Mouse (Mus musculus) limb, embryonic 15.5 days (tissue): ENCODE measurements around the gene Dld. TPM values are rescaled to one million over a fixed set of nuclear protein-coding genes. Genes with fewer than 3 reads are reported as not detected.

Source experiments
- ATAC-seq: fragments of 200-750 bp; cut with Nextera tagmentation; 2 replicates; pipeline ENCODE4 v1.8.0; 2017; ENCODE audit warnings: low read depth, moderate TSS enrichment; ENCODE audit not compliant: insufficient number of reproducible peaks, low FRiP score, low TSS enrichment
- H3K27ac ChIP-seq: fragments of 300-500 bp; sonication (generic); 2 replicates; pipeline ENCODE4 v1.5.1; 2015; ENCODE audit warnings: moderate library complexity, mild to moderate bottlenecking, inconsistent platforms
- H3K27me3 ChIP-seq: fragments of 300-500 bp; sonication (generic); 2 replicates; pipeline ENCODE4 v1.6.1; 2015; ENCODE audit warnings: inconsistent platforms
- H3K36me3 ChIP-seq: fragments of 300-500 bp; sonication (generic); 2 replicates; pipeline ENCODE4 v1.6.1; 2015; ENCODE audit warnings: inconsistent platforms
- H3K4me1 ChIP-seq: fragments of 300-500 bp; sonication (generic); 2 replicates; pipeline ENCODE4 v1.6.1; 2015; ENCODE audit warnings: inconsistent platforms
- H3K4me2 ChIP-seq: fragments of 300-500 bp; sonication (generic); 2 replicates; pipeline ENCODE4 v1.6.1; 2015; ENCODE audit warnings: mild to moderate bottlenecking, inconsistent platforms
- H3K4me3 ChIP-seq: fragments of 300-500 bp; sonication (generic); 2 replicates; pipeline ENCODE4 v1.5.1; 2015; ENCODE audit warnings: mild to moderate bottlenecking, inconsistent platforms
- H3K9ac ChIP-seq: fragments of 300-500 bp; sonication (generic); 2 replicates; pipeline ENCODE4 v1.6.1; 2015; ENCODE audit warnings: inconsistent platforms
- H3K9me3 ChIP-seq: fragments of 300-500 bp; sonication (generic); 2 replicates; pipeline ENCODE4 v1.6.1; 2016; ENCODE audit warnings: inconsistent platforms
- WGBS: fragments of 180-500 bp; shearing (Covaris S2); methylation state at CpG from one replicate; pipeline ENCODE4 v1.1.7; 2015; 5-methylcytosine and 5-hydroxymethylcytosine counted together
- polyA plus RNA-seq: library from polyadenylated mRNA; unstranded; fragments of >200 nt; fragmentation: Nextera tagmentation; extraction: Ambion mirVana; gene quantifications from 2 replicates; pipeline ENCODE4 v1.2.1, GENCODE M21; 2015

Dld gene
- polyA plus RNA-seq, 1 experiment from 2014 or later, result 119 TPM

DNA sequence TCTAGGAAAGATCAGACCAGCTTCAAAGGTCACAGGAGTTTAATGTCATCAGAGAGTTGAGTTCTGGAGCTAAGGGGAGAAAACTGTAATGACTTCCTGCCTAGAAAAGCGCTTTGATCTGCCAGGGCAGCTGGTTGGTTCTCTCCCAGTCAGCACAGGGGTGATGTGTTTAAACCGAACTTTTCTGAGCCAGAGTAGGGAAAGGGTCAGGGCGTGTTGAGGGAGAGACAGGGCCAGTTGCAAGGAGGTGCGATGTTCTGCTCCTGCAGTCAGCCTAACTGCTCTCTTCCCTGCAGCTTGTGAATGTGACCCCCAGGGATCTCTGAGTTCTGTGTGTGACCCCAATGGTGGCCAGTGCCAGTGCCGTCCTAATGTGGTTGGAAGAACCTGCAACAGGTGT lies 49.0 kb downstream of the Dld start:
- H3K27me3 ChIP-seq, result no peaks in the 10 kb centered on the region
- H3K4me2 ChIP-seq, result no peak overlapping the region
- no peak overlapping the region for H3K27ac ChIP-seq
- H3K4me3 ChIP-seq, result no peak overlapping the region
- ATAC-seq, result no peak
- 0 out of 2 replicates have a peak, but pooled peaks cover 6% of the 10 kb centered on the region for H3K4me1 ChIP-seq
- WGBS, result 41% methylated on average over 5 of the region's 5 CpGs
- H3K9ac ChIP-seq, result no peak overlapping the region
- no peaks in the 10 kb centered on the region for H3K9me3 ChIP-seq
- peaks cover 89% of the 10 kb centered on the region for H3K36me3 ChIP-seq

DNA sequence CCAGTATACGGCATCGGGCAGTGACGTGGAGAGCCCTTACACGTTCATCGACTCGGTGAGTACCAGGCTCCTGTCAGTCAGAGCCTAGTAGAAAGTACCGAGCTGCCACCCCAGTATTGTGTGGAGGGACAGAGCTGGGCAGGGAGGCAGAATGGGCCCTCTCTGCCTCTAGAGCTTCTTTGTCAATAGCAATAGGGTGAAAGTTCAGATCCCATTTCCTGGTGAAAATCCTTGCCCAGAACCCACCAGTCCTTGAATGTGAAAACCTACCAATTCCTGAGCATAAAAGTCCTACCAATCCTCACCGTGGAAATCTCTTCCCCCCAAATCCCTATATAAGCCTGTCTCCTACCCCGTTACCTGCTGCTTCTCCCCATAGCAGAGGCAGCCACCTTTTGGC lies 51.0 kb downstream of the Dld start:
- no peak for ATAC-seq
- Histone ChIP-seq H3K4me2 (no peak overlapping the region), H3K27me3 (no peaks in the 10 kb centered on the region), H3K4me3 (no peak overlapping the region), H3K9ac (no peak overlapping the region), H3K4me1 (peaks cover 6% of the 10 kb centered on the region), H3K9me3 (no peaks in the 10 kb centered on the region), H3K27ac (no peak overlapping the region), H3K36me3 (peaks cover 72% of the 10 kb centered on the region)
- 93% methylated on average over 9 of the region's 9 CpGs for WGBS

DNA sequence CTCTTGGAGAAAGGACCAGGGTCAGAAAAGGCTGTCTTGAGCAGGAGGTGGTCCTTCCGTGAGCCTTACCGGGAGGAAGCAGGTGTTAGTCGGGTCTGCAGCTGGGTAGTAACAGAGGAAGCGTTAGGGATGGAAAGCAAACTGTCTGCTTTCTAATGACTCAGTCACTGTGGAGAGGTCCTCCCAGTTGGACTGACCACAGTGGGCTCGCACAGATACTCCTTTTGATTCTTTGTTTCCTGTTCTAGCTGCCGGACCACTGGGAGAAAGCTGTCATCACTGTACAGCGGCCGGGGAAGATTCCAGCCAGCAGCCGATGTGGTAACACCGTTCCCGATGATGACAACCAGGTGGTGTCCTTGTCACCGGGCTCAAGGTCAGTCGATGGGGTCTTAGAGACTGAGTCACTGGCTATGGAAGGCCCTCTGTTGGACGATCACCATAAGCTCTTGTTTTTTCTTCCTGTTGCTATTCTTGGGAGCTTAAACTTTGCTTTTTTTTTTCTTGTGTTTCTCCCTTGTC lies 51.5 kb downstream of the Dld start:
- no peak overlapping the region for H3K4me2 ChIP-seq
- H3K36me3 ChIP-seq, result peaks cover 67% of the 10 kb centered on the region
- ATAC-seq, result no peak
- H3K9me3 ChIP-seq, result no peaks in the 10 kb centered on the region
- H3K9ac ChIP-seq, result no peak overlapping the region
- H3K27me3 ChIP-seq, result no peaks in the 10 kb centered on the region
- H3K4me1 ChIP-seq, result peaks cover 11% of the 10 kb centered on the region
- no peak overlapping the region for H3K4me3 ChIP-seq
- WGBS, result 86% methylated on average over 14 of the region's 14 CpGs
- H3K27ac ChIP-seq, result no peak overlapping the region

DNA sequence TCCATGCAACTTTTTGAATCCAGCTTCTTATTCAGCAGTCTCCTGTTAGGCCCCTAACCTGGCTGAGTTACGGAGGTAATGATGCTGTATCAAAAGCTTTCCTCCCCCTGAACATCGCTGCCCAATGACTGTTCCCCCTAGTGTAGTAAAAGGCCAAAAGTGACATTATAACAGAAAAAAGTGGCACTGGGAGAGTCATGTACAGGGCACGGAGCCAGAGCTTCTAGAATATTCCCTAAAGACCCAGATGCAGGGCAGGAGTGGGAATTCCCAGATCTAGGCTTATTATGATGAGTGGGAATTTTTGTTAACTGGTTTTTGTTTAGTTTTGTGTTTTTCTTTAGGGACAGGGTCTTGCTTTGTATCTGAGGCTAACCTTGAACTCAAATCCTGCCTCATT lies 52.1 kb downstream of the Dld start:
- Histone ChIP-seq H3K4me3 (no peak overlapping the region), H3K9ac (no peak overlapping the region), H3K36me3 (peaks cover 61% of the 10 kb centered on the region), H3K9me3 (no peaks in the 10 kb centered on the region), H3K4me2 (no peak overlapping the region), H3K4me1 (peaks cover 17% of the 10 kb centered on the region), H3K27ac (no peak overlapping the region), H3K27me3 (no peaks in the 10 kb centered on the region)
- 84% methylated on average over 3 of the region's 3 CpGs for WGBS
- ATAC-seq, result no peak

DNA sequence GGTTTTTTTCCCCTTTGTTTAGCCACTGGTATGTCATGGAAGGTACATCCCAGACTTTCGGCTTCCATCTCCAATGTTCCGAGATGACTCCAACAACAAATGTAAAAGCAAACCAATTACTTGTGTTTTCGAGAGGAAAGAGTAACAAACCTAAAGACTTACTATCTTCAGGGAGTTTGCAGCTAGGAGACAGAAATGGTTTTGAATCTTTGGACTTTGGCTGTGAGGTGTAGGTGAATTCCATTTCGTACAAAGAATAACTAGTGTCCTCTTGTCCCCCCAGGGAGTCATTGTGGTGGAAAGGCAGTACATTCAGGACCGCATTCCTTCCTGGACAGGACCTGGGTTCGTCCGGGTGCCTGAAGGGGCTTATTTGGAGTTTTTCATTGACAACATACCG lies 52.7 kb downstream of the Dld start:
- 83% methylated on average over 8 of the region's 8 CpGs for WGBS
- Histone ChIP-seq H3K4me3 (no peak overlapping the region), H3K27ac (no peak overlapping the region), H3K9ac (no peak overlapping the region), H3K36me3 (peaks cover 55% of the 10 kb centered on the region), H3K4me1 (peaks cover 17% of the 10 kb centered on the region), H3K9me3 (no peaks in the 10 kb centered on the region), H3K27me3 (no peaks in the 10 kb centered on the region), H3K4me2 (no peak overlapping the region)
- ATAC-seq, result no peak

DNA sequence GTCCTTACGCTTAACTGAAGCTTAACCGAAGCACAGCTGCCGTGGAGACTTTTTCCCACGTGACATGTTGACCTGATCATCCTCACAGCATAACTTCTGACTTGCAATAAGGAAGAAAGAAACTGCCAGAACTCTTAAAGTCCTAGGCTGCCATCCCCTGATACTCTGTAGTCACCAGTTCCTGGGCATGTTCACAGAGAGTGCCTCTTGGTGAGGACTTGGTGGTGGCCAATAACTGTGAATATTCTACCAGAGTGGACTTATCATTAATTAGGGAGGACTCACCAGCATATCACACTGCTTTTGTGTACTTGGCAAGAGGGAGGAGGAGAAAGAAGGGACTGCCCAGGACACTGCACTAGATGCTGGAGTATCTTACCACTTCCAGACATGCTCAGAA lies 53.1 kb downstream of the Dld start:
- no peak overlapping the region for H3K4me2 ChIP-seq
- H3K27ac ChIP-seq, result no peak overlapping the region
- H3K9ac ChIP-seq, result no peak overlapping the region
- peaks cover 17% of the 10 kb centered on the region for H3K4me1 ChIP-seq
- 88% methylated on average over 4 of the region's 4 CpGs for WGBS
- no peaks in the 10 kb centered on the region for H3K9me3 ChIP-seq
- H3K36me3 ChIP-seq, result peaks cover 52% of the 10 kb centered on the region
- H3K4me3 ChIP-seq, result no peak overlapping the region
- ATAC-seq, result no peak
- H3K27me3 ChIP-seq, result no peaks in the 10 kb centered on the region

DNA sequence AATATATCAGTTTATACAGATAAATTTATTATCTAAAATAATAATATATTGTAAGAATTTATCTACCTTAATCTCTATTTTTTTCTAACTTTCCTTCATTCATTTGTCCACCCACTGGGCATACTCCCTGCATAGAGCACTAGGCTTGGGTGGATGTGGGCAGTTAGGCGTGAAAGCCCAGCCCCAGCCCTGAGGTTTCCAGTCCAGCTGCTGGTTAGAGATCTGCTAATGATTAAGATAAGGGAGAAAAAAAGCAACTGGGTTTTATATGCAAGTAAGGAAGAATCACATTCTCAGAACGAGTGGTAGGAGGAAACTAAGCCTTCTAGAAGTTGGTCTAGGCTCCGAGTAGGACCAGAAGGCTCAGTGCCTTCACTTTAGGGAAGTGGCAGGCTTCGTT lies 55.2 kb downstream of the Dld start:
- Histone ChIP-seq H3K36me3 (peaks cover 34% of the 10 kb centered on the region), H3K9ac (no peak overlapping the region), H3K27ac (no peak overlapping the region), H3K4me3 (no peak overlapping the region), H3K9me3 (no peaks in the 10 kb centered on the region), H3K27me3 (no peaks in the 10 kb centered on the region), H3K4me1 (peaks cover 14% of the 10 kb centered on the region), H3K4me2 (no peak overlapping the region)
- no peak for ATAC-seq
- WGBS, result 43% methylated on average over 4 of the region's 4 CpGs

DNA sequence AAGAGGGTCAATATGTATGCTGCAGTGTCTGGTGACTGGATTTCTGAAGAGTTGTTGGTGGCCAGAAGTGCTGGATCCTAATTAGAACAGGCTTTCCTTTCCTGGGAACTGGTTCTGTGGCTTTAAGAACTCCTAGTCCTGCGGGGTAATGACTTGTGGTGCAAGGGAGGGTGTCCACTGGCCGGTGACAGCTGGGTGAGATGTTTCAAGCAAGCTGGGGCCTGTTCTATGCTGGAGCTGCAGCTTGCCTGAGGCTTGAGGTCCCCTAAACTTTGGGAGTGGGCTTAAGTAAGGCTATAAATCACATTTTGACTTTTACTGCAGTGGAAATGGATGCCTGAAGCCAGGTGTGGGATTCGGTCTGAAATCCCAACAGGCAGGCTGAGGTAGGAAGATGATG lies 55.7 kb downstream of the Dld start:
- Histone ChIP-seq H3K4me2 (no peak overlapping the region), H3K4me1 (peaks cover 14% of the 10 kb centered on the region), H3K27me3 (no peaks in the 10 kb centered on the region), H3K9me3 (no peaks in the 10 kb centered on the region), H3K9ac (no peak overlapping the region), H3K4me3 (no peak overlapping the region), H3K36me3 (peaks cover 34% of the 10 kb centered on the region), H3K27ac (no peak overlapping the region)
- no peak for ATAC-seq
- 4% methylated on average over 3 of the region's 3 CpGs for WGBS

DNA sequence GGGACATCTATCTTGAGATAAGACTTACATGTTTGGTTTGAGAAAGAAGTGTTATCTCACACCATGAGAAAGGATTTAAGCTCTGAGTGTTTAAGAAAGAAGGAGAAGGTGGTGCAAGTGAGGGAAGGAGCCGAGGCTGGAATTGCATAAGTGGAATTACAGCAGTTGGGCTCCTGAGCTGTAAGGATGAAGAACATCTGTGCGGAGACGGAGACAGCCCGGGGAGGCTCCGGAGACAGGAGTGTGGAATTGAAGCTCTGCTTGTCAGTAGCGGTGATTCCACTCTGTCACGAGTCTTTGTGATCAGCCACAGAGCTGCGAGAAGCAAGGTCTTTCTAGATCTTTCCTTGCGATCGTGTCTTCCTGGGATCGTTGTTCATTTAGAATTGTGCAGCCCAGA lies 56.3 kb downstream of the Dld start:
- H3K9me3 ChIP-seq, result no peaks in the 10 kb centered on the region
- H3K4me3 ChIP-seq, result no peak overlapping the region
- 37% methylated on average over 11 of the region's 11 CpGs for WGBS
- ATAC-seq, result no peak
- no peak overlapping the region for H3K9ac ChIP-seq
- no peak overlapping the region for H3K4me2 ChIP-seq
- peak overlapping the region; percentile 47; the same call in 1 of the 2 replicates for H3K27ac ChIP-seq
- H3K4me1 ChIP-seq, result peaks cover 14% of the 10 kb centered on the region
- H3K27me3 ChIP-seq, result no peaks in the 10 kb centered on the region
- peaks cover 34% of the 10 kb centered on the region for H3K36me3 ChIP-seq

DNA sequence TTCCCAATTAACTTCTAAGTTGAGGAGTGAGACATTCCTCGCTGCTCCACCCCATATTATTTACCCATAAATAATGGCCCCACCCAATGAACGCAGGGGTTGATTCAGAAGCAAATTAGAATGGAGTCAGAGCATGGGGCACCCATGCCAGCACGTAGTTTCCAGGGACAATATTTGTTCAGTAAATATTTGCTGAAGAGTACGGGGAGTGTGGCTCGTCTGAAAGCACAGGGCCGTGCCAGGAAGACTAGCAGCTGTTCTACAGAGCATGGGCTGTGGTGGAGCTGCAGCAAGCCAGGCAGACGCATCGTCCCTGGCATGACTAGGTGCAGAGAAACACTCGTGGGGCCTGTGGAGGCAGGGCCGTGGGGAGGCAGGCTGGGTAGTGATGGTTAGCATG lies 56.7 kb downstream of the Dld start:
- Histone ChIP-seq H3K27ac (peak overlapping the region; percentile 47; the same call in 1 of the 2 replicates), H3K9ac (no peak overlapping the region), H3K4me1 (peaks cover 14% of the 10 kb centered on the region), H3K27me3 (no peaks in the 10 kb centered on the region), H3K9me3 (no peaks in the 10 kb centered on the region), H3K36me3 (peaks cover 30% of the 10 kb centered on the region), H3K4me2 (no peak overlapping the region), H3K4me3 (no peak overlapping the region)
- WGBS, result 35% methylated on average over 10 of the region's 10 CpGs
- peak; percentile 35; the same call in 1 of the 2 replicates for ATAC-seq

DNA sequence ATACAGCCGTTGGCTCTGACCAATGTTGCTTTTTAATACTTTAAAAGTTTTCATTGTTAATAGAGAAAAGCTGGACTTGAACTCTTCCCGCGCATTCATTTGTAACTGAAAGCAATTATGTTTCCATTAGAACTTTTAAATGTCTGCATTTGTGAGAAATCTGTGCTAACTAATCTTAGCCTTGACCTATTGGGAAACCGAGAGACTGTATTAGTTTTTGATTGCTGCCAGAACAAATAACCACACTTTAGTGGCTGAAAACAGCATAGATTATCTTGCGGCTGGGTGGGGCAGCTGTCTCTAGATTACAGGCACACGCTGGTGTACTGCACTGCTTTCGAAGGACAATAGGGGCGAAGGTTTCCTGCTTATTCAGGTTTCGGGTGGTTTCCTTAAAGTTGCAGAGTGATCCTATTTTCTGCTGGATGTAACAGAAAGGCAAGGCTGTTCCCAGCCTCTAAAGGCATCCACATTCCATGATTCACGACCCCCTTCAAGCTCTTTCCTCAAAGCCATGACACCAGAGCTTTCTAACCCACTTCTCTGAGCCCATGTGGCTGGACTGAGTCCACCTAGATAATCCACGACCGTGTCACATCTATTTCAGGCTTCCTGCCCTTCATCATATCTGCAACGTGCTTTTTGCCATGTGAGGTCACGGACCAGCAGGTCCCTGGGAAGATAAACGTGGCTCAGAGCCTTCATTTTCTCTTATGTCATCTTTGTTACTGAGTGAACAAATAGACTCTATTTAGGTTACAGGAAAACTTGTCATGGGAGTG lies 57.7 kb downstream of the Dld start:
- WGBS, result 63% methylated on average over 15 of the region's 15 CpGs

DNA sequence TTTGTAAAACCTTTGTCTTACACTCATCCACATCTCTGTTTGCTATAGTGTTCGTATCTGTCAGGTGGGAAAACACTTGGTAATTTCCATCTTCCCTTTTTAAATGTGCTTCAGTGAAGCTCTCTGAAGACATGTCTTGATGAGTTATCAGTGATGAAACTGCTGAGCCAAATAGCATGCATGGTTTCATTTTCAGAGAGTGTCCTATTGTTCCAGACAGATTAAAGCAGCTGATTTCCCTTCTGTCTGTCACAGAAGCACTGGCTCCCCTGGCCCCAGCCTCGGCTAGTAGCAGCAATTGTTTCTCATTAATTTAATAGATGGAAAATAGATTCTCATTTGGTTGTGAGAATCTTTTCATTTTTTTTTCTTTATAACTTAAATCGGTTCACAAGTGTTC lies 60.3 kb downstream of the Dld start:
- Histone ChIP-seq H3K27ac (no peak overlapping the region), H3K27me3 (no peaks in the 10 kb centered on the region), H3K9ac (no peak overlapping the region), H3K4me1 (peaks cover 14% of the 10 kb centered on the region), H3K4me3 (no peak overlapping the region), H3K36me3 (peaks cover 44% of the 10 kb centered on the region), H3K4me2 (no peak overlapping the region), H3K9me3 (no peaks in the 10 kb centered on the region)
- ATAC-seq, result no peak
- 74% methylated on average over 3 of the region's 3 CpGs for WGBS

More for the DNA sequence above, 57.7 kb downstream of the Dld start:
- Histone ChIP-seq H3K9me3 (no peaks in the 10 kb centered on the region), H3K9ac (no peak overlapping the region), H3K4me2 (no peak overlapping the region), H3K27ac (no peak overlapping the region), H3K36me3 (peaks cover 32% of the 10 kb centered on the region), H3K4me1 (peaks cover 14% of the 10 kb centered on the region), H3K27me3 (no peaks in the 10 kb centered on the region), H3K4me3 (no peak overlapping the region)
- no peak for ATAC-seq
